Mouse (Mus musculus): Measurements from ENCODE around the gene Atpaf1.
A peak's percentile ranks its signal among the peaks of the same experiment; 100 is the strongest.

Gene Atpaf1

GRCm38 (mm10) chr4:115784769-115785510 lies at the start of gene Atpaf1:
TSS of gene Atpaf1 (plus strand) at chr4:115784812.
- peak; percentile 50 for DNase-seq (ENCODE audit: low read depth)

GRCm38 (mm10) chr4:115734867-115735266 lies 49.7 kb upstream of the Atpaf1 start:
- DNase-seq (ENCODE audit: low read depth), result no peak

- DNase-seq (ENCODE audit: low read depth), result peak; percentile 95
These were observed 47.0 kb upstream of the Atpaf1 start, which contains the start of gene Efcab14 for GRCm38 (mm10) chr4:115737551-115738041. TSS of gene Efcab14 (plus strand) at chr4:115737744.

GRCm38 (mm10) chr4:115738481-115738985 lies 46.1 kb upstream of the Atpaf1 start:
- DNase-seq (ENCODE audit: low read depth), result no peak

GRCm38 (mm10) chr4:115742658-115743057 lies 42.0 kb upstream of the Atpaf1 start:
- DNase-seq (ENCODE audit: low read depth), result no peak

- DNase-seq (ENCODE audit: low read depth), result no peak
These were observed 41.5 kb upstream of the Atpaf1 start for GRCm38 (mm10) chr4:115743096-115743495.

- DNase-seq (ENCODE audit: low read depth), result no peak
These were observed 36.4 kb upstream of the Atpaf1 start for GRCm38 (mm10) chr4:115748181-115748580.

GRCm38 (mm10) chr4:115749336-115749735 lies 35.3 kb upstream of the Atpaf1 start:
- no peak for DNase-seq (ENCODE audit: low read depth)

GRCm38 (mm10) chr4:115754101-115754500 lies 30.5 kb upstream of the Atpaf1 start:
- no peak for DNase-seq (ENCODE audit: low read depth)

GRCm38 (mm10) chr4:115754851-115755250 lies 29.8 kb upstream of the Atpaf1 start:
- DNase-seq (ENCODE audit: low read depth), result no peak

GRCm38 (mm10) chr4:115761206-115761605 lies 23.4 kb upstream of the Atpaf1 start:
- DNase-seq (ENCODE audit: low read depth), result no peak

- DNase-seq (ENCODE audit: low read depth), result no peak
These were observed 20.0 kb upstream of the Atpaf1 start for GRCm38 (mm10) chr4:115764581-115764980.

GRCm38 (mm10) chr4:115767647-115768467 lies 16.8 kb upstream of the Atpaf1 start:
- no peak for DNase-seq (ENCODE audit: low read depth)

- no peak for DNase-seq (ENCODE audit: low read depth)
These were observed 9.6 kb upstream of the Atpaf1 start for GRCm38 (mm10) chr4:115775056-115775455.

- no peak for DNase-seq (ENCODE audit: low read depth)
These were observed 7.0 kb upstream of the Atpaf1 start for GRCm38 (mm10) chr4:115777627-115778026.

GRCm38 (mm10) chr4:115780269-115780668 lies 4.3 kb upstream of the Atpaf1 start:
- DNase-seq (ENCODE audit: low read depth), result no peak

- no peak for DNase-seq (ENCODE audit: low read depth)
These were observed 3.7 kb upstream of the Atpaf1 start, which contains the start of gene Tex38 for GRCm38 (mm10) chr4:115780918-115781317. TSS of gene Tex38 (minus strand) at chr4:115781018.

- DNase-seq (ENCODE audit: low read depth), result no peak
These were observed 2.4 kb upstream of the Atpaf1 start for GRCm38 (mm10) chr4:115782026-115782805.

- no peak for DNase-seq (ENCODE audit: low read depth)
These were observed 961 bp downstream of the Atpaf1 start for GRCm38 (mm10) chr4:115785511-115786034.

- no peak for DNase-seq (ENCODE audit: low read depth)
These were observed 6.3 kb downstream of the Atpaf1 start for GRCm38 (mm10) chr4:115790864-115791263.

- no peak for DNase-seq (ENCODE audit: low read depth)
These were observed 10.7 kb downstream of the Atpaf1 start for GRCm38 (mm10) chr4:115795360-115795759.

GRCm38 (mm10) chr4:115799981-115800380 lies 15.4 kb downstream of the Atpaf1 start:
- DNase-seq (ENCODE audit: low read depth), result no peak
